In genomic region chr11:62448971-62449370, GRCm38 (mm10) we compare ENCODE assay signal across 21 mouse cellular contexts.
"Had no signal": no experiment of that assay in that cellular context is flagged by ENCODE, and none has a peak within 500 bp of the region (broad histone marks: within the 10 kb centered on the region; RNA-seq: fewer than 3 reads in every experiment).

No protein-coding gene starts in this region.

- H3K9me3 ChIP-seq: kidney, embryonic 15.5 days; liver, embryonic 15.5 days; lung, embryonic 15.5 days; megakaryocyte, embryonic 14.5 days; midbrain, embryonic 10.5 days; midbrain, embryonic 13.5 days; neural tube, embryonic 13.5 days; stomach, embryonic 15.5 days had no signal

- ATAC-seq: midbrain, embryonic 13.5 days; midbrain, embryonic 16.5 days had no signal

- H3K27me3 ChIP-seq: kidney, embryonic 15.5 days; liver, embryonic 15.5 days; lung, embryonic 15.5 days; megakaryocyte, embryonic 14.5 days; midbrain, embryonic 13.5 days; neural tube, embryonic 13.5 days; stomach, embryonic 15.5 days had no signal

- H3K9ac ChIP-seq: kidney, embryonic 15.5 days; liver, embryonic 15.5 days; lung, embryonic 15.5 days; midbrain, embryonic 13.5 days; neural tube, embryonic 13.5 days; stomach, embryonic 15.5 days had no signal

- H3K4me3 ChIP-seq: kidney, embryonic 15.5 days; left cerebral cortex, adult 2 months; liver, embryonic 15.5 days; lung, embryonic 15.5 days; megakaryocyte, embryonic 14.5 days; midbrain, embryonic 10.5 days; midbrain, embryonic 13.5 days; myocyte; neural tube, embryonic 13.5 days; stomach, embryonic 15.5 days had no signal

- H3K27ac ChIP-seq: kidney, embryonic 15.5 days; left cerebral cortex, adult 2 months; liver, embryonic 15.5 days; lung, embryonic 15.5 days; midbrain, embryonic 10.5 days; midbrain, embryonic 13.5 days; neural tube, embryonic 13.5 days; stomach, embryonic 15.5 days had no signal

- DNase-seq: kidney, postnatal 10 days; layer of hippocampus, postnatal 36 days; lung, adult 18-20 months; lung, postnatal 10 days; lung, postnatal 36 days; retina, postnatal 1 day; right cerebral cortex, postnatal 25 days; spleen, adult 18-20 months; thymus, postnatal 36 days had no signal

- H3K36me3 ChIP-seq: stomach, embryonic 15.5 days had no signal

- H3K4me2 ChIP-seq: kidney, embryonic 15.5 days; liver, embryonic 11.5 days; liver, embryonic 15.5 days; lung, embryonic 15.5 days; midbrain, embryonic 13.5 days; neural tube, embryonic 13.5 days; stomach, embryonic 15.5 days had no signal

- H3K4me1 ChIP-seq: lung, embryonic 15.5 days; midbrain, embryonic 10.5 days; midbrain, embryonic 13.5 days; neural tube, embryonic 13.5 days; stomach, embryonic 15.5 days had no signal
